Mouse (Mus musculus) intestine, embryonic 14.5 days (tissue): ENCODE measurements at regions not wholly inside any gene's neighbourhood (a gene's known extent, or its start where the extent isn't known, plus 50 kb on each side); places are given as distances from the start of the nearest gene placed in this dataset.

ENCODE experiments used
- ATAC-seq: fragments of 200-750 bp; cut with Nextera tagmentation; replicated peaks from 2 replicates; pipeline ENCODE4 v1.8.0; 2017; ENCODE audit warnings: low read depth, moderate number of reproducible peaks, moderate TSS enrichment, moderate library complexity; ENCODE audit not compliant: low FRiP score, low TSS enrichment
- DNase-seq: peaks from one replicate; pipeline ENCODE4 v3.0.0-alpha.2; 2018; ENCODE audit warnings: low spot score
- H3K27ac ChIP-seq: fragments of 300-500 bp; sonication (generic); 2 replicates; pipeline ENCODE4 v1.5.1; 2014; ENCODE audit warnings: low read depth, mild to moderate bottlenecking, control low read depth
- H3K27me3 ChIP-seq: fragments of 300-500 bp; sonication (generic); replicated peaks from 2 replicates; pipeline ENCODE4 v1.6.1; 2014; ENCODE audit warnings: low read length, control low read depth; ENCODE audit not compliant: control insufficient read depth, insufficient read depth
- H3K36me3 ChIP-seq: fragments of 300-500 bp; sonication (generic); 2 replicates; pipeline ENCODE4 v1.6.1; 2014; ENCODE audit warnings: low read length, control low read depth; ENCODE audit not compliant: control insufficient read depth, insufficient read depth
- H3K4me1 ChIP-seq: fragments of 300-500 bp; sonication (generic); replicated peaks from 2 replicates; pipeline ENCODE4 v1.6.1; 2014; ENCODE audit warnings: low read length, control low read depth, mixed read lengths; ENCODE audit not compliant: control insufficient read depth, insufficient read depth
- H3K4me2 ChIP-seq: fragments of 300-500 bp; sonication (generic); 2 replicates; pipeline ENCODE4 v1.6.1; 2014; ENCODE audit warnings: low read length
- H3K4me3 ChIP-seq: fragments of 300-500 bp; sonication (generic); 2 replicates; pipeline ENCODE4 v1.5.1; 2014; ENCODE audit warnings: low read depth, low read length, control low read depth, mixed read lengths
- H3K9ac ChIP-seq: fragments of 300-500 bp; sonication (generic); 2 replicates; pipeline ENCODE4 v1.6.1; 2014; ENCODE audit warnings: mild to moderate bottlenecking, low read length
- H3K9me3 ChIP-seq: fragments of 300-500 bp; sonication (generic); 2 replicates; pipeline ENCODE4 v1.6.1; 2016; ENCODE audit warnings: low read length, control low read depth; ENCODE audit not compliant: control insufficient read depth
- WGBS: fragments of 180-500 bp; shearing (Covaris S2); extraction: QIAGEN DNeasy Blood & Tissue Kit; methylation state at CpG from one replicate; pipeline ENCODE4 v1.1.7; 2014; 5-methylcytosine and 5-hydroxymethylcytosine counted together

DNA sequence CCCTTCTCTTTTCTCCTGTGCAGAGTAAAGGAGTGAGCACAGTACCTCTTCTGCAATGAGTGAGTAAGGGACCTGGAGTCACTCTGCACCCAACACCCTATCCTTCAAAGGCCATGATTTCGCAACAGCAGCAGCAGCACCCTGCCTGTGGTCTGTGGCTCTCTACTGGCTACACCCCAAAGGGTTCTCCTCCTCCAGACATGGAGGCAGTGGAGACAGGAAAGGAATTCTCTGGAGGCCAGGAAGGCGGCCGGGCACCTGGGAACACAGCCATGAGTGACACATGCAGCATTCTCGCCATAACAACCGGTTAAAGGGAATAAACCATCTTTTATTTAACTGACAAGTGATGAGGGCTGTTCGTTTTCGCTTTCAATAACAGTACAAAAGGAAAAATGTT is 596.7 kb downstream of the Insc start:
- WGBS = 80% methylated on average over 7 of the region's 7 CpGs
- no peaks in the 10 kb centered on the region for H3K36me3 ChIP-seq
- no peaks in the 10 kb centered on the region for H3K27me3 ChIP-seq
- H3K4me2 ChIP-seq = no peak overlapping the region
- no peak overlapping the region for H3K9ac ChIP-seq
- DNase-seq = no peak
- no peak for ATAC-seq
- no peaks in the 10 kb centered on the region for H3K9me3 ChIP-seq
- H3K4me3 ChIP-seq = no peak overlapping the region
- H3K4me1 ChIP-seq = no peaks in the 10 kb centered on the region
- no peak overlapping the region for H3K27ac ChIP-seq

DNA sequence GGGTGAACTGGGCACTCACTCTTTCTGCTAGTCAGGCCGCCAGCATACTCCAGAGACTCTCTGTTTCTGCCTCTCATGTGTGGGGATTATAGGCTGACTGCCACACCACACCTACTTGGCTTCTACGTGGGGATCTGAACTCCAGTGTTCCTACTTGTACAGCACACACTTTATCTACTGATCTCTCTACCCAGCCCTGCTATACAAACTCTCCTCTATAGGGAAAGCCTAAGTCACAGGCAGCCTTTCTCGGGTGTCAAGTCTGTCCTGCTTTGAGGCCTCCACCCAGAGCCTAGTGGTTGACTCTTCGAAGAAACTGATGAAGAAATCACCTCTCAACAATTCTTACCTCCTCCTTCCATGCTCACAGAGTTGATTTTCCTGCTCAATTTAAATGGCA is 597.5 kb downstream of the Insc start:
- WGBS = 66% methylated on average over 4 of the region's 4 CpGs
- no peak overlapping the region for H3K4me3 ChIP-seq
- no peak overlapping the region for H3K4me2 ChIP-seq
- H3K9me3 ChIP-seq = no peaks in the 10 kb centered on the region
- no peaks in the 10 kb centered on the region for H3K4me1 ChIP-seq
- H3K27me3 ChIP-seq = no peaks in the 10 kb centered on the region
- no peak overlapping the region for H3K27ac ChIP-seq
- no peak overlapping the region for H3K9ac ChIP-seq
- DNase-seq (no peak), ATAC-seq (no peak)
- no peaks in the 10 kb centered on the region for H3K36me3 ChIP-seq

DNA sequence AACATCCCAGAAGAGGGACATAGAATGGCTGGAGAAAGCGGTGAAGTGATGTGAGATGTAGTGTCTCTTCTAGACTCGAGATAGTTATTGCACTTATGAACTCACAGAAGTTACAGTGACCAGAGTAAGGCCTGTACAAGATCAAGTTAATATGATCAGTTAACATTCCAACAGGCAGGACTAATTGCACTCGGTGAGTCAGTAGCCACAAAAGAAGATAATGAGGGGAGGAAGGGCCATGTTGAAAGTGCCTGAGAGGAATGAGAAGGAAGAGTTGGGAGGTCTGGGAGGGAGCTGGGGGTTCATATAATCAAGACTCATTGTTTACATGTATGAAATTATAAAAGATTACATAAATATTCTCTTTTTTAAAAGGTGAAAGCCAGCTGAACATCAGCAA is 602.3 kb downstream of the Insc start:
- Histone ChIP-seq H3K4me1 (no peaks in the 10 kb centered on the region), H3K36me3 (no peaks in the 10 kb centered on the region), H3K9me3 (no peaks in the 10 kb centered on the region), H3K4me2 (no peak overlapping the region), H3K9ac (no peak overlapping the region), H3K27ac (no peak overlapping the region), H3K4me3 (no peak overlapping the region), H3K27me3 (no peaks in the 10 kb centered on the region)
- ATAC-seq (no peak), DNase-seq (no peak)
- WGBS = 76% methylated on average over 3 of the region's 3 CpGs

DNA sequence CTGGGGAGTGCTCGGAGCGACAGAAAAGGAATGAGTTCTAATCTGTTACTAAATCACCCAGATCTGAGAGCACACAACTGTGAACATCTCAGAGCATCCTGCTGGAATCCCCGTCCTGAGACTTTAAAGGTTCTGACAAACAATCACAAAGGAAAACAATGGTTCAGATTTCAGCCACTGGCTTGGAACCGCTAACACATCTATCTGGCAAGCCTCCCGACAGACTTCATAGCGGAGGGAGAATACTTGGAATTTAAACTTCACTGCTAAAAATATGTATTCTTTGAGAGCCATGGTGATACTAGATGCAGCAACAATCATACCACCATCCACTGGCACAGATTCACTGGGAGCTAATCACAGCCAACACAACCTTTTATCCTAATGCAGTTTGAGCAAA is 615.2 kb downstream of the Insc start:
- H3K27ac ChIP-seq = no peak overlapping the region
- ATAC-seq (no peak), DNase-seq (no peak)
- WGBS = 65% methylated on average over 6 of the region's 6 CpGs
- H3K4me1 ChIP-seq = no peaks in the 10 kb centered on the region
- no peak overlapping the region for H3K4me2 ChIP-seq
- no peak overlapping the region for H3K4me3 ChIP-seq
- no peaks in the 10 kb centered on the region for H3K36me3 ChIP-seq
- H3K9me3 ChIP-seq = peaks cover 4% of the 10 kb centered on the region; the same call in 1 of the 2 replicates
- H3K27me3 ChIP-seq = no peaks in the 10 kb centered on the region
- no peak overlapping the region for H3K9ac ChIP-seq

DNA sequence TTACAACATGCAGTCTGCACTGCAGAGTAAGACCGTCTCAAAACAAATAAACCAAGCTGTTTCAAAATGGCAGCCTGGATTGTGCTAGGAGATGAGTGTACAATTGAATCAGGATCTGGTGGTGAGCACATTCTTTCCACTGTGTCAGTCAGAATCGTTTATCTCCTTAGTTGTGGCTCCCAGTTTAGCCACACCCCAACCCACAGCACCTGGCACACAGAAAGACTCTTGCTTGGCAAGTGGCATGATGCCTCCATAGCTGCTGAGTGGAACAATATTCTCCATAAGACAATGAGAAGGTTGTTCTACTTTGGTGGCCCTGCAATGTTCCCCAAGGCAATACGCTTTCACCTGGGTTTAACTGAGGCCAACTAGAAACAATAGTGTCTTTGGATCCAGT is 616.6 kb downstream of the Insc start:
- Histone ChIP-seq H3K36me3 (no peaks in the 10 kb centered on the region), H3K27ac (no peak overlapping the region), H3K4me3 (no peak overlapping the region), H3K27me3 (no peaks in the 10 kb centered on the region), H3K9ac (no peak overlapping the region), H3K4me1 (no peaks in the 10 kb centered on the region), H3K4me2 (no peak overlapping the region), H3K9me3 (peaks cover 4% of the 10 kb centered on the region; the same call in 1 of the 2 replicates)
- ATAC-seq = no peak
- whole genome bisulfite sequencing = 85% methylated on average over 3 of the region's 3 CpGs
- DNase-seq = no peak

DNA sequence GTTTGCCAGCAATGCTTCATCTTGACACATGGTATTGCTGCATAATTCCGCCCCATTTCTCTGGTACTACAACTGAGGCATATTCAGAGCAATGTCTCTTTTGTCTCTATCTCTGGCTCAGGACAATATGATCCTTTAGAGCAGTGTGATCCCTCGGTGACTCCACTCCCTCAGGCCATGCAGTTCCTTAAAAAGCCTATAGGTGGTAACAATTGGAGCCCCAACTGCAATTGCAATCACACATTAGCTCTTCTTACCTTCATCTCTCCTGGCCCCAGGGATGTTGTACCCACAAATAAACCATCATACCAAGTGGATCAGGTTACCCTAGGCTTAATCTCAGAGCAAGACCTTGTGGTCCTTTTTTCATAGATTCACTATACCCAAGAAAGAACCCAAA is 618.6 kb downstream of the Insc start:
- Histone ChIP-seq H3K36me3 (no peaks in the 10 kb centered on the region), H3K27me3 (no peaks in the 10 kb centered on the region), H3K4me3 (no peak overlapping the region), H3K9me3 (peaks cover 4% of the 10 kb centered on the region; the same call in 1 of the 2 replicates), H3K4me1 (no peaks in the 10 kb centered on the region), H3K9ac (no peak overlapping the region), H3K27ac (no peak overlapping the region), H3K4me2 (no peak overlapping the region)
- DNase-seq (no peak), ATAC-seq (no peak)
- WGBS = 81% methylated on average over 2 of the region's 2 CpGs

DNA sequence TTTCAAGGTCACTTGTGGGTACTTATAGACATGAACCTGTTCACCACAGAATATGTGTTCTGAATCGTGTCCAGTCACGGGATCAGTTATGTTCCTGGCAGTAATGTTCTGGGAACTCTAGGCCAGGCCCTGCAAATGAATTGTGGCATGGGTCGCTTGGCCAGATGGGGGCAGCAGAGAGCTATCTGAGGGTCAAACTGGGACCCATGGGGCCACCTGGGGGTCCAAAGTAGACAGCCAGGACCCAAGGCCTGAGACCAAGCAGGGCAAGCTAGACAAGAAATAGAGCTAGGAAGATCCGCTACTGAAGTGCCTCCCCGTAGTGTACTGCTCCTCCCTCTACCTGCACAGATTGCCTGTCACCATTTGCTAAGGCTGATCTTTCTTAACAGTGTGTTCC is 623.4 kb downstream of the Insc start:
- ATAC-seq (0 out of 2 replicates have a peak, but pooled peaks have one; percentile 50), DNase-seq (peak; percentile 84)
- no peak overlapping the region for H3K4me3 ChIP-seq
- WGBS = 41% methylated on average over 5 of the region's 5 CpGs
- no peak overlapping the region for H3K4me2 ChIP-seq
- H3K9ac ChIP-seq = no peak overlapping the region
- no peaks in the 10 kb centered on the region for H3K36me3 ChIP-seq
- no peaks in the 10 kb centered on the region for H3K27me3 ChIP-seq
- H3K4me1 ChIP-seq = no peaks in the 10 kb centered on the region
- no peaks in the 10 kb centered on the region for H3K9me3 ChIP-seq
- no peak overlapping the region for H3K27ac ChIP-seq

DNA sequence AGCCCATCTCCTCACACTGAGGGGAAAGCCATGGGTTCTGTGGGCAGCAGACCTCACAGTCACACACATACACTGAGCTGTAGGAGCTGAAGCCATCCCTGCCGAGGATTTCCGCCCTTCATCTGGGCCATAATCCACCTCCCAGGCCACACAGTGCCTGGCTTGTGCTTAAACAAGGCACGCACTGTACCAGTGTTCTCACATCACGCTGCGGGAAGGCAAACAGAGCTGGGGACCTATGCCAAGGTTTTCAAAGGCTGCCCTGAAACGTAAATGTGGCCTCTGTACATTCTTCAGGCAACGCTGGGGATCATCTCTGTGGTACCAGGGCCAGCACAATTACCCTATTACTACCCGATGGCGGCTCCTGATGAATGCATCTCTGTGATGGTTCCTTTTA is 627.6 kb downstream of the Insc start:
- Histone ChIP-seq H3K9me3 (no peaks in the 10 kb centered on the region), H3K27me3 (no peaks in the 10 kb centered on the region), H3K9ac (no peak overlapping the region), H3K36me3 (no peaks in the 10 kb centered on the region), H3K4me2 (no peak overlapping the region), H3K27ac (no peak overlapping the region), H3K4me3 (no peak overlapping the region), H3K4me1 (peaks cover 6% of the 10 kb centered on the region)
- no peak for DNase-seq
- no peak for ATAC-seq
- 67% methylated on average over 9 of the region's 9 CpGs for whole genome bisulfite sequencing

DNA sequence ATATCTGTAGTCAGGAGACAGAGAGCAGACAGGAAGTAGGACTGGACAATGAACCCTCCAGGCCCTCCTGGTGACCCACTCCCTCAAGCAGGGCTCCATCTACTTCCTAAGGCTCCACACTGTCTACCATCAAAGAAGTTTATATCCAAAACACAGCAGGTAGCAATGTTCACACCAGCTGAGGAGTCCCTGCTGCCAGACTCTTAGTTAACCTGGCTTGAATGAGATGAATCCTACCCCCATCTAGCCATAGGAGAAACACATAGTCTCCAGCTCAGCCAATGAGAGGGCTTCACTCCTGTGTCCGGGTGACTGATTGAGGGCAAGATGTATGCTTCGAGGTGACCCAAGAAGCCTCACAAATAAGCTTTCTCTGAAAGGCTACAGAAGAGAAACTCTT is 629.4 kb downstream of the Insc start:
- WGBS = 38% methylated on average over 2 of the region's 2 CpGs
- Histone ChIP-seq H3K4me3 (no peak overlapping the region), H3K9me3 (no peaks in the 10 kb centered on the region), H3K9ac (no peak overlapping the region), H3K4me2 (no peak overlapping the region), H3K4me1 (peaks cover 6% of the 10 kb centered on the region), H3K27ac (no peak overlapping the region), H3K36me3 (no peaks in the 10 kb centered on the region), H3K27me3 (no peaks in the 10 kb centered on the region)
- DNase-seq = no peak
- ATAC-seq = no peak
